Mouse (Mus musculus): ENCODE data around the gene Elk3. TPM values are rescaled to one million over a fixed set of nuclear protein-coding genes. Genes with fewer than 3 reads are reported as not detected.
"Not testable (repeated sequence)": the region's sequence is repeated elsewhere in the genome, so short reads cannot be mapped to it uniquely, and the experiment has no call there.

Elk3 gene
- total RNA-seq (2017), result 46.4 to 62.2 TPM (median 61.7 TPM) in 3 replicates

GRCm38 (mm10) chr10:93310721-93311411 lies at the start of gene Elk3:
Gene Elk3, minus strand, starts transcription at chr10:93311135.
- ATAC-seq (replicated peaks; ENCODE audit: insufficient number of reproducible peaks, low FRiP score, low TSS enrichment, poor library complexity, severe bottlenecking), result peak; percentile 53; the same call in 1 of the 2 replicates

GRCm38 (mm10) chr10:93360623-93361022 lies 49.7 kb upstream of the Elk3 start:
- ATAC-seq (replicated peaks; ENCODE audit: insufficient number of reproducible peaks, low FRiP score, low TSS enrichment, poor library complexity, severe bottlenecking), result no peak

- ATAC-seq (replicated peaks; ENCODE audit: insufficient number of reproducible peaks, low FRiP score, low TSS enrichment, poor library complexity, severe bottlenecking), result not testable (repeated sequence)
Measured at GRCm38 (mm10) chr10:93360190-93360589, 49.3 kb upstream of the Elk3 start.

GRCm38 (mm10) chr10:93359339-93359863 lies 48.5 kb upstream of the Elk3 start:
- ATAC-seq (replicated peaks; ENCODE audit: insufficient number of reproducible peaks, low FRiP score, low TSS enrichment, poor library complexity, severe bottlenecking), result no peak

GRCm38 (mm10) chr10:93358878-93359277 lies 47.9 kb upstream of the Elk3 start:
- no peak for ATAC-seq (replicated peaks; ENCODE audit: insufficient number of reproducible peaks, low FRiP score, low TSS enrichment, poor library complexity, severe bottlenecking)

GRCm38 (mm10) chr10:93357162-93357561 lies 46.2 kb upstream of the Elk3 start:
- no peak for ATAC-seq (replicated peaks; ENCODE audit: insufficient number of reproducible peaks, low FRiP score, low TSS enrichment, poor library complexity, severe bottlenecking)

- ATAC-seq (replicated peaks; ENCODE audit: insufficient number of reproducible peaks, low FRiP score, low TSS enrichment, poor library complexity, severe bottlenecking), result peak; percentile 24; the same call in 1 of the 2 replicates
Measured at GRCm38 (mm10) chr10:93356122-93356521, 45.2 kb upstream of the Elk3 start.

GRCm38 (mm10) chr10:93355276-93355927 lies 44.5 kb upstream of the Elk3 start:
- no peak for ATAC-seq (replicated peaks; ENCODE audit: insufficient number of reproducible peaks, low FRiP score, low TSS enrichment, poor library complexity, severe bottlenecking)

GRCm38 (mm10) chr10:93353545-93354326 lies 42.8 kb upstream of the Elk3 start:
- ATAC-seq (replicated peaks; ENCODE audit: insufficient number of reproducible peaks, low FRiP score, low TSS enrichment, poor library complexity, severe bottlenecking), result 0 out of 2 replicates have a peak, but pooled peaks have one; percentile 10

GRCm38 (mm10) chr10:93347918-93348505 lies 37.1 kb upstream of the Elk3 start:
- no peak for ATAC-seq (replicated peaks; ENCODE audit: insufficient number of reproducible peaks, low FRiP score, low TSS enrichment, poor library complexity, severe bottlenecking)

GRCm38 (mm10) chr10:93347387-93347786 lies 36.5 kb upstream of the Elk3 start:
- no peak for ATAC-seq (replicated peaks; ENCODE audit: insufficient number of reproducible peaks, low FRiP score, low TSS enrichment, poor library complexity, severe bottlenecking)

- ATAC-seq (replicated peaks; ENCODE audit: insufficient number of reproducible peaks, low FRiP score, low TSS enrichment, poor library complexity, severe bottlenecking), result no peak
Measured at GRCm38 (mm10) chr10:93346208-93346936, 35.4 kb upstream of the Elk3 start.

- no peak for ATAC-seq (replicated peaks; ENCODE audit: insufficient number of reproducible peaks, low FRiP score, low TSS enrichment, poor library complexity, severe bottlenecking)
Measured at GRCm38 (mm10) chr10:93345497-93345896, 34.6 kb upstream of the Elk3 start.

GRCm38 (mm10) chr10:93343469-93343868 lies 32.5 kb upstream of the Elk3 start:
- no peak for ATAC-seq (replicated peaks; ENCODE audit: insufficient number of reproducible peaks, low FRiP score, low TSS enrichment, poor library complexity, severe bottlenecking)

GRCm38 (mm10) chr10:93342986-93343385 lies 32.1 kb upstream of the Elk3 start:
- ATAC-seq (replicated peaks; ENCODE audit: insufficient number of reproducible peaks, low FRiP score, low TSS enrichment, poor library complexity, severe bottlenecking), result no peak

- no peak for ATAC-seq (replicated peaks; ENCODE audit: insufficient number of reproducible peaks, low FRiP score, low TSS enrichment, poor library complexity, severe bottlenecking)
Measured at GRCm38 (mm10) chr10:93338526-93338925, 27.6 kb upstream of the Elk3 start.

- no peak for ATAC-seq (replicated peaks; ENCODE audit: insufficient number of reproducible peaks, low FRiP score, low TSS enrichment, poor library complexity, severe bottlenecking)
Measured at GRCm38 (mm10) chr10:93336462-93336931, 25.6 kb upstream of the Elk3 start.

- peak; percentile 58 for ATAC-seq (replicated peaks; ENCODE audit: insufficient number of reproducible peaks, low FRiP score, low TSS enrichment, poor library complexity, severe bottlenecking)
Measured at GRCm38 (mm10) chr10:93335828-93336461, 25.0 kb upstream of the Elk3 start.
